Mouse (Mus musculus): ENCODE results near the gene Fbxo34.

- TF ChIP-seq POLR2A (IDR thresholded peaks at IDR 0.05; ENCODE audit: extremely low read depth, insufficient read depth, low read length) = no peak
- TF ChIP-seq CTCF (IDR thresholded peaks at IDR 0.05; ENCODE audit: low read depth, low read length) = no peak
These were observed 38.5 kb downstream of the Fbxo34 start for GRCm38 (mm10) chr14:47488732-47489131.
